Mouse (Mus musculus) adrenal gland, postnatal 10 days (tissue): ENCODE data around the gene Zcchc4. TPM values are rescaled to one million over a fixed set of nuclear protein-coding genes. Genes with fewer than 3 reads are reported as not detected.
A peak's percentile ranks its signal among the peaks of the same experiment; 100 is the strongest.
"Not testable (repeated sequence)": the region's sequence is repeated elsewhere in the genome, so short reads cannot be mapped to it uniquely, and the experiment has no call there.

Source experiments
- DNase-seq: peaks from one replicate; pipeline ENCODE4 v3.0.0; 2021; ENCODE audit warnings: mixed read lengths
- long read RNA-seq, 2 experiments: library from polyadenylated mRNA; stranded (forward); transcript quantifications; one replicate each; pipeline ENCODE4 v2.0.0; 2021
- total RNA-seq, 2 experiments: library from RNA; stranded (reverse); gene quantifications; 2 replicates each; pipeline ENCODE4 v1.2.3; 2021

Gene Zcchc4
- 10 to 100 TPM in 1 of 2 experiments, 1 to 10 TPM in 1; 8.8 to 13.4 TPM for total RNA-seq
- long read RNA-seq, experiment 1, transcript Zcchc4-203 (13 exons, 2,485 nt), result major isoform, 6 of 11 reads
- long read RNA-seq, experiment 1, partial matches to known transcripts, result 1 of 11 reads
- long read RNA-seq, experiment 1, other reads (novel, unspliced or antisense), result 4 of 11 reads
- long read RNA-seq, experiment 2, full-length matches to known transcripts, result 6 of 8 reads
- long read RNA-seq, experiment 2, partial matches to known transcripts, result 1 of 8 reads
- long read RNA-seq, experiment 2, other reads (novel, unspliced or antisense), result 1 of 8 reads

- DNase-seq, result no peak
These were observed at the start of gene Zcchc4 for GRCm38 (mm10) chr5:52775237-52775636. TSS of gene Zcchc4 (plus strand) at chr5:52775409.

GRCm38 (mm10) chr5:52727747-52728146, 47.5 kb upstream of the Zcchc4 start:
- no peak for DNase-seq

GRCm38 (mm10) chr5:52732811-52733210, 42.4 kb upstream of the Zcchc4 start:
- no peak for DNase-seq

GRCm38 (mm10) chr5:52736046-52736445, 39.2 kb upstream of the Zcchc4 start:
- DNase-seq, result no peak

DNA sequence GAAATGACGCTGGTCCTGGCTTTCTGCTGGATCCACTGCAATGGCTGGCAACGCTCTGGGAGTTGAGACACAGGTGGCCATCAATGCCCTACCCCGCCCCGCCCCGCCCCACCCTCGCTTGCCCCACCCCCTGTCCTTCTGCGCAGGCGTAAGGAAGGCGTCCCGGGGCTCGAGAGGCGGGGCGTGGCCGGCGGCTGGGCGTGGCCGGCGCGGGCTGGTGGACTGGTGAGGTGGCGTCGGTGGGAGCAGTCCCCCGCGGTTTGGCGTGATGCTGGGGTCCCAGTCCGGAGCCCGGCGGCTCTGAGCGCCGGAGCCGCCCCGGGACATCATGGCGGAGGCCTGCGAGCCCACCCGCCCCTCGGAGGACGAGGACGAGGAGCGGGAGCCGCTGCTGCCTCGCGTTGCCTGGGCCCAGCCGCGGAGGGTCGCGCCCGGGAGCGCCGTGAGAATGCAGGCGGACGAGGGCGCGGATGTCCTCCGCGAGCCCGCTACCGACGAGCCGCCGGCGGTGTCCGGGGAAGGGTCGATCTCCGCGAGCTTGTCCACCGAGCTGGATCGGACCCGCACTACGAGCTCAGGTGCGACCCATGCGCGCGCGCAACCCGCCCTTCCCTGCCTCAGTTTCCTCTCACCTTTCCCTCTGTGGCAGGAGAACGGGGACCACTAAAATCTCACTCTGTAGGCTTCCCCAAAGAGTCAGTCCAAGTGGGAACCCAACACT, 33.7 kb upstream of the Zcchc4 start, which contains the start of gene Pi4k2b:
TSS of gene Pi4k2b (plus strand) at position 184 of the 721 bp plus-strand sequence.
- peak; percentile 91 for DNase-seq

GRCm38 (mm10) chr5:52742112-52742813, 32.9 kb upstream of the Zcchc4 start:
- peak; percentile 59 for DNase-seq

DNA sequence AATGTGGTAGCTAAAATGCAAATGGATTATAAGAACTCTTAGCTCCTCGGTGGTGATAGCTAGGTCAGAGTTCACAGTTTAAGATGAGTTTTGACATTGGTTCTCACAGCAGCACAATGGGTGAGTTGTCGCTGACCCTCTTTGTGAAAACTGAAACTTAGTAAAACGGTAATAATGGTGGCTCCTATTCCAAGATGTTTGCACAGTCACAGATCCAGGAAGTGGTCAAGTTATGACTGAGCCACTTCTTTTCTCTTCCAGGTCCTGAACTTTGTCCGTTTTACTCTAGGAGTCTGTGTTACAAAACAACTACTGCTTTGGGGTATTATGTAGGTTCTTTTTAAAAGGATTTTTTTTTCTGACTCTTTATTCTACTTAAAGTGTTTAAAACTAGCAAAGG, 32.0 kb upstream of the Zcchc4 start:
- DNase-seq, result no peak

- DNase-seq, result no peak
These were observed 28.3 kb upstream of the Zcchc4 start for GRCm38 (mm10) chr5:52746920-52747319.

GRCm38 (mm10) chr5:52748732-52749131, 26.5 kb upstream of the Zcchc4 start:
- DNase-seq, result peak; percentile 34

DNA sequence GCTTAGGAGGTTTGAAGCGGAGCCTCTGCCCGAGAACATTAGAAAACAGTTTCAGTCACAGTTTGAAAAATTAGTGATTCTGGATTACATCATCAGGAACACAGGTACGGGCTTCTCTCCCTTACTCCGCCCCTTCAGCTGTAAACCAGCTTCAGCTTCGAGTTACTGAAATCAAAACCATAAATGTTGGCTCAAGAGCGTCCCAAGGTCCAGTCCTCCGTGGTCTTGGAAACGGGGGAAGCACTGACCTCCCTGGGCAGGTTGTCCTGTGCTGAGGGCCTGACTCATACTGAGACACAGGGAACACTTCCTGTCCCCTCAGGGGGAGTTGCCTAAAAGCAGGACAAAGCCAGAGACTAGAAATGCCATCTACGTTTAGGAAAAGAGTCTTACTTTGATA, 22.1 kb upstream of the Zcchc4 start:
- DNase-seq, result no peak

GRCm38 (mm10) chr5:52754196-52754595, 21.0 kb upstream of the Zcchc4 start:
- DNase-seq, result no peak

- DNase-seq, result no peak
These were observed 19.9 kb upstream of the Zcchc4 start for GRCm38 (mm10) chr5:52755337-52755736.

DNA sequence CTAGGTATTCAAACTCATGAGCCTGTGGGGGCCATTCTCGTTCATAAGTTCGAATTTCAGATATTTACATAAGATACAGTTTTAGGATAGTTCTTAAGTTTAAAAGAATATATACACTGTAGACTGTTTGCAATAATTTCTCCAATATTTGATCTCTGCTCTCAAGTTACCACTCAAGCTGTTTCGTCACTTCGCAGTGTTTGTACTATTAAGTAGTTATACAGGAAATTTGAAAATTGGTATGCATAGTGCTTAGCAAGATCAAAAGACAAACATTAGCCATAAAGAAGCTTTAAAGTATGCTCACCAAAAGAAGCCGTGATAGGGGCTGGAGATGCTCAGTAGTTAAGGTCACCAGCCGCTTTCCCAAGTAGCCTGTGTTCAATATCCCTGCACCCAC, 19.2 kb upstream of the Zcchc4 start:
- no peak for DNase-seq

DNA sequence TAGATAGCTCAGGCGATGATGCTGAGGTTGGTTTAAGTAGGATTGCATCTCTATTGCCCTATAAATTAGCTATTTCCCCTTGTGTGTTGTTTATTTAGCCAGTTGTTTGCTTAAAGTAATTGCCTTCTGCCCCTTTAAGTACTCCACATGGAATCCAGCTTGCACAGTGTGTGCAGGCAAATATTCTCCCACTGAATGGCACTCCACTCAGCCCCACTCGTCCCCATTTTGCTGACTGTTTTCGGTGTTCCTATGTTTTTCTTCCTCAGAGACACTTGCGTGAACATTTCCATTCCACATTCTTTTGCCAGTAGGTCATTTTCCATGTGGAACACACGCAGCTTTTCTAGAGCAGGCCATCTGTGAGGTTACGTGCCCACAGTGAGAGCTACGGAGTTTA, 12.6 kb upstream of the Zcchc4 start:
- no peak for DNase-seq

GRCm38 (mm10) chr5:52774267-52774666, 942 bp upstream of the Zcchc4 start:
- DNase-seq, result no peak

- DNase-seq, result not testable (repeated sequence)
These were observed 1.5 kb downstream of the Zcchc4 start for GRCm38 (mm10) chr5:52776466-52777354.

GRCm38 (mm10) chr5:52782523-52783250, 7.5 kb downstream of the Zcchc4 start:
- DNase-seq, result peak; percentile 92

DNA sequence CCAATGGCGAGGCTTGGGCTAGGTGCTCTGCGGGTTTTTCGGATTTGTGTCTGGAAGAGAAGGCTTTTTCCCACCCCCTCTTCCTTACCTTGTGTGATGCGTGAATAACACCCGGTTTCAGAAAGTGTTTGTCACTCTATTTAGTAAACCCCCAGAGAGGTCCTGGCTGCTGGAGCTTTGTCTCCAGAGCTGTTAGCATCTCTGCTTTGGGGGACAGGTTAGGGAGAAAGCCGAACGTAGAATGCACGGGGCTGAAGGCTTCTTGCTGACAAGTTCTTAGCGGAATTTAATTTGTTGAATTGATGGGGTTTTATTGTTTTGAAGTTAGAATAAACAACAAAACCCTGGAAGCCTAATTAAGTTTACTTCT, 8.0 kb downstream of the Zcchc4 start:
- no peak for DNase-seq

DNA sequence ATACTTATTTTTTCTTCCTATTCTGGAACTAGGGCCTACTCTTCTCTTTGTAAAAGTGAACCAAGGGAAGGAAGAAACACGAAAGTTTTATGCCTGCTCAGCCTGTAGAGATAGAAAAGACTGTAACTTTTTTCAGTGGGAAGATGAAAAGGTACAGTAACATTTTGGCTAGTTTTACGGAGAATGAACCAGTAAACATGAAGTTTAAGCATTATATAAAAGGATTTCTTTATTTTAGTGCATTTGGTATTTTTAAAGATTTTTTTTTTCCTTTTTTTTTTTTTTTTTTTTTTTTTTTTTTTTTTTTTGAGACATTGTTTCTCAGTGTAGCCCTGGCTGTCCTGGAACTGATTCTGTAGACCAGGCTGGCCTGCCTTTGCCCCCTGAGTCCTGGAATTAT, 8.7 kb downstream of the Zcchc4 start:
- no peak for DNase-seq

DNA sequence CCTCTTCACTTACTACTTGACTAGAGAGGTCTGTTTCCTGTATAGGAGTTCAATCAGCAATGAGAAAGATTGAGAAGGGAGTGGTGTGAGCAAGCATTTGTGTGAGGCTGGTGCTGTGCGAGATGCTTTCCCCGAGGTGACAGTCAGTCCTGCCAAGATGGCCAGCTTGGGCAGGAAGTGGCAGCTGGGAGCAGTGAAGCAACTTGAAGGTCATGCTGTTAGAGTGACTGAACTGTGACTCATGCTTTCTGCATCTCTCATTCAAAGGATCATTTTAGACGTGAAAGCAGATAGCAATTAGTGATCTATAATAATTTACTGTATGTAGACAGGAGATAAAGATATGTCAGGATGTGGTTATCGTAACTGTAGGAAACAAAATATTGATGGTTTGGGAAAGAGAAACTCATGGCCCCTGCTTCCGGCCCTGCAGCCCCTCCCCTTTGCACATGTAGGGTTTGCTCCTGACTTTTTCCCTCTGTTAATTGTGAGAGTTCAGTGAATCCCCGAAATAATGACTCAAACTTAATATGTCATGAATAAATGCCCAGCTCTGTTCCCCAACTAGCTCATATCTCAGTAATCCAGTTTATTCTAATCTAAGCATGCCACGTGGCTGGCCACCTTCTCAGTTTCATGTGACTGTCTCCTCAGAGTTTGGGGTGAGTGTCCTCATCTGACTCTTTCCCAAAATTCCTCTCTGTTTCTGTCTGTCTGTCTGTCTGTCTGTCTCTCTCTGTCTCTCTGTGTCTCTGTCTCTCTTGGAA, 11.5 kb downstream of the Zcchc4 start:
- DNase-seq, result peak; percentile 42

DNA sequence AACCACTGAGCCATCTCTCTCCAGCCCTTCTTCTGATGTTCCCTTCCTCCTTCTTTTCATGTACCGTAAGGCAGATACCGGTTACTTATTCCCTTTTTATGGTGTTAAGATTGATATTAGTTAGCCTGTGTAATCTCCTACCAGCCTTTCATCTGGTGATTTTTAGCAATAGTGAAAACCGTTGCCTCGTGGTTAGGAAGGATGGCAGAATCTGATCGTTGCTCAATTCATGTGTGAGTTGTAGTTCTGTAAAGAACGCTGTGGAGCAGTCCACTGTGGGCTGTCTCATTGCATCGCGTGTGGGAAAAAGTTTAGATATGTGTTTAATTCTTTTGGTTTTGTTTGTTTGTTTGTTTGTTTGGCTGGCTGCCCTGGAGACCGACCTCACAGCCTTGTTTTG, 18.0 kb downstream of the Zcchc4 start:
- DNase-seq, result no peak
